Mouse (Mus musculus): ENCODE results near the gene Cep152.

DNA sequence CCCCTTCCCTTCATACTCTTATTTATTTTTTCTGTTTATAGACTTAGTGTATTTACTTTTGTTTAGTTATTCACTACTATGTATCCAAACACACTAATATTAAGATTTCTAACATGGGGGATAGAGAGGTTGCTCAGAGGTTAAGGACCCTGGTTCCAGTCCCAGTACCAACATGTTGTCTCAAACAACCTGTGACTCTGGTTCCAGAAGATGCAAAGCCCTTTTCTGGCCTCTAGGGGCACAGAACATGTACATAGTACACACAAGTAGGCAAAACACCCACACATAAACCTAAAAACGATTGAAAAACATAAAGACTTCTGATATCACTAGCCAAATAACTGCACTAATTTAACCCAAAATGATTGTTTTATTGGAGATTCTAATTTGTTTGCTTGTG lies 45.9 kb upstream of the Cep152 start:
- peak; percentile 66 for TF ChIP-seq CTCF (IDR thresholded peaks at IDR 0.05)
- no peak for TF ChIP-seq POLR2A (IDR thresholded peaks at IDR 0.05; ENCODE audit: insufficient read depth, low read depth, low read length)
- no peak for TF ChIP-seq EP300 (IDR thresholded peaks at IDR 0.05; ENCODE audit: insufficient read depth, low read depth, low read length)
